Mouse (Mus musculus): ENCODE data around the gene Urb2.

Gene Urb2

GRCm38 (mm10) chr8:124077998-124078397 lies 56.7 kb downstream of the Urb2 start:
- DNase-seq (ENCODE audit: low spot score), result peak; percentile 29

- DNase-seq (ENCODE audit: low spot score), result no peak
Measured at GRCm38 (mm10) chr8:124078969-124079368, 57.7 kb downstream of the Urb2 start.

- DNase-seq (ENCODE audit: low spot score), result no peak
Measured at GRCm38 (mm10) chr8:124080467-124081326, 59.4 kb downstream of the Urb2 start.

GRCm38 (mm10) chr8:124082616-124083015 lies 61.3 kb downstream of the Urb2 start:
- DNase-seq (ENCODE audit: low spot score), result no peak

- DNase-seq (ENCODE audit: low spot score), result no peak
Measured at GRCm38 (mm10) chr8:124083611-124084010, 62.3 kb downstream of the Urb2 start.

- no peak for DNase-seq (ENCODE audit: low spot score)
Measured at GRCm38 (mm10) chr8:124085668-124086067, 64.4 kb downstream of the Urb2 start.

GRCm38 (mm10) chr8:124088092-124088613 lies 66.8 kb downstream of the Urb2 start:
- DNase-seq (ENCODE audit: low spot score), result no peak

- DNase-seq (ENCODE audit: low spot score), result no peak
Measured at GRCm38 (mm10) chr8:124089016-124089415, 67.7 kb downstream of the Urb2 start.

- DNase-seq (ENCODE audit: low spot score), result no peak
Measured at GRCm38 (mm10) chr8:124090473-124090872, 69.2 kb downstream of the Urb2 start.
